Mouse (Mus musculus): Measurements from ENCODE around the gene Maged2.

- no peak for TF ChIP-seq CTCF (IDR thresholded peaks at IDR 0.05; ENCODE audit: low read depth, low read length)
- TF ChIP-seq POLR2AphosphoS5 (IDR thresholded peaks at IDR 0.05; ENCODE audit: insufficient replicate concordance, low read depth, low read length): no peak
- no peak for TF ChIP-seq TAL1 (conservative IDR thresholded peaks at IDR 0.05; ENCODE audit: low read depth, low read length)
- TF ChIP-seq GATA1 (IDR thresholded peaks at IDR 0.05; ENCODE audit: borderline replicate concordance, low read length): no peak
- TF ChIP-seq GATA2 (IDR thresholded peaks at IDR 0.05; ENCODE audit: borderline replicate concordance, low read depth, low read length): no peak
Observed at GRCm38 (mm10) chrX:150815601-150816000, 1.5 kb upstream of the Maged2 start.
